Comparison of ENCODE assay signal across 8 mouse cellular contexts in the genomic region with DNA sequence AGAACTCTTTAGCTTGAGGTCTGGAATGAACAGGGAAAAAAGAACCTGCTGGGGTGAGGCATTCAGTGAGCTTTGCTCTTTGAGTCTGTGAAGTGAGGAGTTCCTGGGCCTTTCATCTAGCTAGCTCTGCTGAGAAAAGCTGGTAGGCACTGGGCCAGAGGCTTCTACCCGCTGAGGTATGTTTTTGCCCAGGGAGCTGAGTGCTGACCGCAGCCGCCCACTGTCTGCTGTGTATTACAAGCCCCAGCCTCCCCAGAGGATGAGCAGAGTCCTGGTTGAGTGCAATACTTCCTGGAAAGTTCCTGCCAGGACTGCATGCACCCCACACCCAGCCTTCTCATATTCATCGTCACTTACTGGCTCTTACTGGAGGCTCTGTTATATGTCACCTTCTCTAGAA. TPM values are rescaled to one million over a fixed set of nuclear protein-coding genes. Genes with fewer than 3 reads are reported as not detected.
DNase-seq lines count a peak whose midpoint lies in the region; ATAC-seq and TF ChIP-seq lines count a peak whose summit lies in the region.

No protein-coding gene starts in this region.

- no peak for DNase-seq in hindbrain, embryonic 11.5 days (ENCODE audit: low spot score)
- DNase-seq in Patski (ENCODE audit: low read depth, low spot score): peak; percentile 88
- DNase-seq in spleen, postnatal 4 days (ENCODE audit: low spot score in 2 of 2): no peak

- no peaks in the 10 kb centered on the region for H3K36me3 ChIP-seq in hindbrain, embryonic 12.5 days
- no peaks in the 10 kb centered on the region for H3K36me3 ChIP-seq in hindbrain, embryonic 11.5 days (ENCODE audit: control insufficient read depth, insufficient read depth, low read length)
- no peaks in the 10 kb centered on the region for H3K36me3 ChIP-seq in heart, embryonic 14.5 days (ENCODE audit: control insufficient read depth, insufficient read depth, low read length)
- no peaks in the 10 kb centered on the region for H3K36me3 ChIP-seq in limb, embryonic 15.5 days
- no peaks in the 10 kb centered on the region for H3K36me3 ChIP-seq in midbrain, embryonic 13.5 days

- H3K27ac ChIP-seq in hindbrain, embryonic 12.5 days: 0 out of 2 replicates have a peak overlapping the region, but pooled peaks have one; percentile 35
- no peak overlapping the region for H3K27ac ChIP-seq in hindbrain, embryonic 11.5 days (ENCODE audit: low read depth, low read length)
- H3K27ac ChIP-seq in heart, embryonic 14.5 days (replicated peaks in 1 of 2; ENCODE audit: control insufficient read depth in 1 of 2, insufficient read depth in 1 of 2, low read depth in 2 of 2, low read length in 2 of 2): peak overlapping the region; percentile 25 to 46
- 0 out of 2 replicates have a peak overlapping the region, but pooled peaks have one; percentile 44 for H3K27ac ChIP-seq in limb, embryonic 15.5 days
- H3K27ac ChIP-seq in midbrain, embryonic 13.5 days: no peak overlapping the region

- H3K4me2 ChIP-seq in hindbrain, embryonic 12.5 days (replicated peaks): no peak overlapping the region
- H3K4me2 ChIP-seq in hindbrain, embryonic 11.5 days (replicated peaks; ENCODE audit: low read depth, low read length): no peak overlapping the region
- no peak overlapping the region for H3K4me2 ChIP-seq in heart, embryonic 14.5 days (ENCODE audit: low read length)
- no peak overlapping the region for H3K4me2 ChIP-seq in limb, embryonic 15.5 days
- no peak overlapping the region for H3K4me2 ChIP-seq in midbrain, embryonic 13.5 days (replicated peaks)

- in situ Hi-C loops in Patski (cut with MboI; ENCODE audit: low pct_unique_long_range_greater_than_20kb): no loop called here

- CTCF ChIA-PET in Patski (lab: Charles Lee): interaction anchor here (1.0 to 1.7 kb wide), 4 partner anchors 11 to 84 kb away, joined by 3 to 5 read pairs (median 3); no protein-coding TSS in a partner anchor

- WGBS in hindbrain, embryonic 12.5 days: 50% methylated on average over 4 of the region's 4 CpGs
- WGBS in hindbrain, embryonic 11.5 days: 52% methylated on average over 4 of the region's 4 CpGs
- 11% methylated on average over 4 of the region's 4 CpGs for WGBS in heart, embryonic 14.5 days
- WGBS in limb, embryonic 15.5 days: 56% methylated on average over 4 of the region's 4 CpGs
- 66% methylated on average over 4 of the region's 4 CpGs for WGBS in midbrain, embryonic 13.5 days

- peaks cover 50% of the 10 kb centered on the region for H3K4me1 ChIP-seq in hindbrain, embryonic 12.5 days
- H3K4me1 ChIP-seq in hindbrain, embryonic 11.5 days (replicated peaks; ENCODE audit: control insufficient read depth, insufficient read depth, low read length): peaks cover 4% of the 10 kb centered on the region
- H3K4me1 ChIP-seq in heart, embryonic 14.5 days (ENCODE audit: control insufficient read depth in 2 of 2, insufficient read depth in 2 of 2, low read length in 2 of 2): peaks cover 39 to 41% of the 10 kb centered on the region in 2 experiments
- H3K4me1 ChIP-seq in limb, embryonic 15.5 days: peaks cover 40% of the 10 kb centered on the region
- H3K4me1 ChIP-seq in midbrain, embryonic 13.5 days (replicated peaks): peaks cover 62% of the 10 kb centered on the region

- no peak overlapping the region for H3K9ac ChIP-seq in hindbrain, embryonic 12.5 days
- H3K9ac ChIP-seq in hindbrain, embryonic 11.5 days (ENCODE audit: low read depth, low read length): no peak overlapping the region
- peak overlapping the region; percentile 21; the same call in 1 of the 2 replicates for H3K9ac ChIP-seq in heart, embryonic 14.5 days (ENCODE audit: low read length)
- no peak overlapping the region for H3K9ac ChIP-seq in limb, embryonic 15.5 days
- H3K9ac ChIP-seq in midbrain, embryonic 13.5 days (replicated peaks): no peak overlapping the region

- POLR2A ChIA-PET in Patski (lab: Charles Lee): interaction anchor here (0.8 kb wide), 1 partner anchor 62 kb away, joined by 3 read pairs; no protein-coding TSS in a partner anchor

- no peak for ATAC-seq in hindbrain, embryonic 12.5 days (ENCODE audit: low FRiP score)
- ATAC-seq in hindbrain, embryonic 11.5 days (ENCODE audit: low FRiP score): no peak
- peak; percentile 81 for ATAC-seq in Patski
- no peak for ATAC-seq in heart, embryonic 14.5 days (ENCODE audit: insufficient number of reproducible peaks, insufficient read depth, low FRiP score, low read depth)
- ATAC-seq in limb, embryonic 15.5 days (ENCODE audit: insufficient number of reproducible peaks, low FRiP score, low TSS enrichment, low read depth): no peak
- no peak for ATAC-seq in midbrain, embryonic 13.5 days
- no peak for ATAC-seq in erythroblast, adult 5-6 weeks (replicated peaks; ENCODE audit: low FRiP score, poor library complexity, severe bottlenecking)

- H3K4me3 ChIP-seq in hindbrain, embryonic 12.5 days: no peak overlapping the region
- no peak overlapping the region for H3K4me3 ChIP-seq in hindbrain, embryonic 11.5 days (ENCODE audit: low read depth, low read length)
- no peak overlapping the region for H3K4me3 ChIP-seq in heart, embryonic 14.5 days (ENCODE audit: control insufficient read depth in 1 of 2, insufficient read depth in 1 of 2, low read depth in 1 of 2, low read length in 2 of 2)
- no peak overlapping the region for H3K4me3 ChIP-seq in limb, embryonic 15.5 days
- no peak overlapping the region for H3K4me3 ChIP-seq in midbrain, embryonic 13.5 days (replicated peaks)

- no peak for TF ChIP-seq CTCF in Patski (IDR thresholded peaks at IDR 0.05)

- no peaks in the 10 kb centered on the region for H3K27me3 ChIP-seq in hindbrain, embryonic 12.5 days
- H3K27me3 ChIP-seq in hindbrain, embryonic 11.5 days (ENCODE audit: control insufficient read depth, insufficient read depth, low read length): no peaks in the 10 kb centered on the region
- H3K27me3 ChIP-seq in Patski: no peaks in the 10 kb centered on the region
- no peaks in the 10 kb centered on the region; the same call in 1 of the 2 replicates for H3K27me3 ChIP-seq in heart, embryonic 14.5 days (ENCODE audit: control insufficient read depth, insufficient read depth, low read length)
- no peaks in the 10 kb centered on the region for H3K27me3 ChIP-seq in limb, embryonic 15.5 days
- no peaks in the 10 kb centered on the region for H3K27me3 ChIP-seq in midbrain, embryonic 13.5 days

- no peaks in the 10 kb centered on the region for H3K9me3 ChIP-seq in hindbrain, embryonic 12.5 days (replicated peaks)
- no peaks in the 10 kb centered on the region for H3K9me3 ChIP-seq in hindbrain, embryonic 11.5 days (ENCODE audit: control insufficient read depth, low read length)
- H3K9me3 ChIP-seq in heart, embryonic 14.5 days (ENCODE audit: control insufficient read depth, low read length): no peaks in the 10 kb centered on the region
- H3K9me3 ChIP-seq in limb, embryonic 15.5 days: no peaks in the 10 kb centered on the region
- no peaks in the 10 kb centered on the region for H3K9me3 ChIP-seq in midbrain, embryonic 13.5 days

RNA-seq across cellular contexts. Expression of gene Hpcal1, which starts 59.8 kb away (rescaled TPM):
- polyA plus RNA-seq in hindbrain, embryonic 12.5 days (2016; fragmentation: Nextera tagmentation; extraction: Ambion mirVana): 42.8 and 48.9 TPM in 2 replicates
- polyA plus RNA-seq in hindbrain, embryonic 11.5 days (2014; fragmentation: Nextera tagmentation; extraction: Ambion mirVana): 46.3 and 48.0 TPM in 2 replicates
- polyA plus RNA-seq in Patski (2021): 39.5 TPM
- polyA plus RNA-seq in heart, embryonic 14.5 days (2014; fragmentation: Nextera tagmentation; extraction: Ambion mirVana): 22.5 and 22.8 TPM in 2 replicates
- polyA plus RNA-seq in limb, embryonic 15.5 days (2015; fragmentation: Nextera tagmentation; extraction: Ambion mirVana): 39.1 and 44.0 TPM in 2 replicates
- polyA plus RNA-seq in midbrain, embryonic 13.5 days (2015; fragmentation: Nextera tagmentation; extraction: Ambion mirVana): 50.7 and 55.3 TPM in 2 replicates
- total RNA-seq in erythroblast, adult 5-6 weeks (2015; ENCODE audit: low replicate concordance): 23.8 and 30.3 TPM in 2 replicates
- 4.3 and 7.4 TPM in 2 replicates for total RNA-seq in erythroblast, adult 5-6 weeks (2017; ENCODE audit: low replicate concordance)

Comparison
In these comparisons a context has a peak if more than half of its experiments do, and no peak if none do; other contexts are left out.
1. H3K27ac ChIP-seq: peak in hindbrain, embryonic 12.5 days (single experiment), heart, embryonic 14.5 days (2 of 2) and limb, embryonic 15.5 days (single experiment); none in hindbrain, embryonic 11.5 days (single experiment) and midbrain, embryonic 13.5 days (single experiment).